Mouse (Mus musculus): Measurements from ENCODE around the gene Gm45785. TPM values are rescaled to one million over a fixed set of nuclear protein-coding genes. Genes with fewer than 3 reads are reported as not detected.

Gene Gm45785
- polyA plus RNA-seq, 1 experiment: not detected

DNA sequence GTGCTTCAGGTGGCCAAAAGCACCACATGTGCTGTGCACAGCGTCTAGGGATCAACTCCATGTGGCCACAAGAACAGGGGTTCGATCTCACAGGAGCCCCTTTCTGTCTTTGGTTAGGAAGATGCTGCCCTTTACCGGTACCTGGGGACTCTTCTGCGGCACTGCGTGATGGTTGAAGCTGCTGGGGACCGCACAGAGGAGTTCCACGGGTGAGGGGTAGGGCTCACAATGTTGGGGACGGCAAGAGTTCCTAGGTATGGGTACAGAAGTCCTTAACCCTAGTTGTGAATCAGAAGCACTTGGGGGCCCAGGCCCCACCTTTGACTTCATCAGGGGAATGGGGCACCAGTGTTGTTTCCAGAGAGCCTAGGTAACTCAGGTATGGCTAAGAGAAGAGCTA is 2.6 kb upstream of the Gm45785 start:
- no peak overlapping the region for H3K4me3 ChIP-seq (ENCODE audit: extremely low read depth, insufficient read depth, insufficient read length)
- no peak for TF ChIP-seq POLR2A (IDR thresholded peaks at IDR 0.05; ENCODE audit: low read depth, low read length)
- TF ChIP-seq CTCF (IDR thresholded peaks at IDR 0.05; ENCODE audit: extremely low read depth, insufficient read depth, insufficient read length, insufficient replicate concordance): no peak
- peaks cover 10% of the 10 kb centered on the region for H3K4me1 ChIP-seq (ENCODE audit: control insufficient read depth, insufficient read depth, insufficient read length)
- DNase-seq (ENCODE audit: low read depth in 1 of 2, low spot score in 2 of 2): no peak
- WGBS: 88% methylated on average over 8 of the region's 8 CpGs
- H3K36me3 ChIP-seq (ENCODE audit: control insufficient read depth, insufficient read depth, low read length): peaks cover 40% of the 10 kb centered on the region
- no peaks in the 10 kb centered on the region for H3K27me3 ChIP-seq (ENCODE audit: control insufficient read depth, insufficient read depth, low read length)
- H3K27ac ChIP-seq (ENCODE audit: insufficient read depth, low read length): no peak overlapping the region

DNA sequence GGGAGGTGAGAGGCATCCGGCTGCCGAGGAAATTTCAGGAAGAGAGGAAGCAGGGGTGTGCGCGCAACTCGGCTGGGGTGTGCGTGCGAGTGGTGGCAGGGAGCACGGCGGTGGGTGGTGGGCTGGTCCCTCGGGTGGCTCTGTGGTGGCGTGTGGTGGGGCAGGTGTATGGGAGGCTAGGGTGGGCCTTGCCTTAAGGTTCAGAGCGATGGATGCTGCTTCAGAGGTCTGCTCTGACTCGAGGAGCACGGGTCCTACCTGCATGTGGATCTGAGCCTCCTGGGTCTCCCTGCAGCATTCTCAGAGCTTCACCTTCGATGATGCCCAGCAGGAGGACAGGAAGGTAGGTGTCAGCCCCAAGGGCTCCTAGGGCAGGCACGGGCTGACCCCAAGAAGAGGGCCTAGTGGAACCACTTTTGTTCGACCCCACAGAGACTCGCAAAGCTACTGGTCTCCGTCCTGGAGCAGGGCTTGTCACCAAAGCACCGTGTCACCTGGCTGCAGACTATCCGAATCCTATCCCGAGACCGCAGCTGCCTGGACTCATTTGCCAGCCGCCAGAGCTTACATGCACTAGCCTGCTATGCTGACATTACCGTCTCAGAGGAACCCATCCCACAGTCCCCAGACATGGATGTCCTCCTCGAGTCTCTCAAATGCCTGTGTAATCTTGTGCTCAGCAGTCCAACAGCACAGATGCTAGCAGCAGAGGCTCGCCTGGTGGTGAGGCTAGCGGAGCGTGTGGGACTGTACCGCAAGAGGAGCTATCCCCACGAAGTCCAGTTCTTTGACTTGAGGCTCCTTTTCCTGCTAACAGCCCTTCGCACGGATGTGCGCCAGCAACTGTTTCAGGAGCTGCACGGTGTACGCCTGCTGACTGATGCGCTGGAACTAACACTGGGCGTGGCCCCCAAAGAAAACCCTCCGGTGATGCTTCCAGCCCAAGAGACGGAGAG is 1.7 kb upstream of the Gm45785 start, which contains the start of gene Bet1l:
Gene Bet1l, minus strand, starts transcription at position 28 of the 956 bp plus-strand sequence.
- peak within 1 kb of the TSS; percentile 86 for H3K4me3 ChIP-seq (ENCODE audit: extremely low read depth, insufficient read depth, insufficient read length)
- H3K27ac ChIP-seq (ENCODE audit: insufficient read depth, low read length): peak within 1 kb of the TSS; percentile 73
- H3K4me1 ChIP-seq (ENCODE audit: control insufficient read depth, insufficient read depth, insufficient read length): peaks cover 10% of the 10 kb centered on the region
- DNase-seq (ENCODE audit: low read depth in 1 of 2, low spot score in 2 of 2): no peak
- 17% methylated on average over 40 of the region's 40 CpGs for WGBS
- H3K36me3 ChIP-seq (ENCODE audit: control insufficient read depth, insufficient read depth, low read length): peaks cover 35% of the 10 kb centered on the region
- H3K27me3 ChIP-seq (ENCODE audit: control insufficient read depth, insufficient read depth, low read length): no peaks in the 10 kb centered on the region
- TF ChIP-seq POLR2A (IDR thresholded peaks at IDR 0.05; ENCODE audit: low read depth, low read length): no peak
- no peak for TF ChIP-seq CTCF (IDR thresholded peaks at IDR 0.05; ENCODE audit: extremely low read depth, insufficient read depth, insufficient read length, insufficient replicate concordance)

DNA sequence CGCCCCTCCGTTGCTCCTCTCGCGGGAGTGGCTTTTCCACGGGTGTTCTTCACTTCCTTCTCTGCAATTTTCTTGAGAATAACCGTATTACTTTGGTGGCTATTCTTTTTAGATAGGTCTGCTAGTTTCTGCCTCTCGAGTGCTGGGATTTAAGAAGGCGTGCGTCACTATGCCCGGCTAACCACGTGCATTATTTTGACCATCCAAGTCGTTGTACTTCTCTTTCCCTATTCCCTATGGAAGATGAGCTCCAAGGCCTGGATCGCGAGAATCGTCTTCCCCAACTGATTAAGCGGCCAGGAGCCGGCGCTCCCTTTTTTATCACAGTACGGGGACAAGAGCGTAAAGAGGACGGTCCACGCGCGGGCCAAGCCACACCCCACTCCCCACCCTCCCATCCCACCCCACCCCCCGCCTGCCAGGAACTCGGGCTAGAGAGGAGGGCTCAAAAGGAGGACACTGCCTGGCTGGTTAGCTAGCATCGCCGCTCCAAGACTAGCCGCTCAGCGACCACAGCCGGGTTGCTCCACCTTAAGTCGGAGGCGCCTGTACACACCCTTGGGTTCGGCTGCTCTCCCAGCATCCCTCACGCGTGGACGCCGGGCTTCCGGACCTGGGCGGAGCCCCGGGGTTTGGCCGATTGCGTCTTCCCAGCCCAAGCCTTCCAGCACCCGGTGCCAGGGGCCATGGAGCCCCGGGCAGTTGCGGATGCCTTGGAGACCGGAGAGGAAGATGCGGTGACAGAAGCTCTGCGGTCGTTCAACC is 836 bp upstream of the Gm45785 start, which contains the start of gene Ric8a:
Gene Ric8a, plus strand, starts transcription at position 173 of the 765 bp plus-strand sequence.
- Histone ChIP-seq H3K4me1 (ENCODE audit: control insufficient read depth, insufficient read depth, insufficient read length) (peaks cover 10% of the 10 kb centered on the region), H3K27ac (ENCODE audit: insufficient read depth, low read length) (peak within 1 kb of the TSS; percentile 73), H3K36me3 (ENCODE audit: control insufficient read depth, insufficient read depth, low read length) (peaks cover 26% of the 10 kb centered on the region), H3K27me3 (ENCODE audit: control insufficient read depth, insufficient read depth, low read length) (no peaks in the 10 kb centered on the region), H3K4me3 (ENCODE audit: extremely low read depth, insufficient read depth, insufficient read length) (peak within 1 kb of the TSS; percentile 86)
- WGBS: under 1% methylated on average over 50 of the region's 50 CpGs
- DNase-seq (ENCODE audit: low read depth in 1 of 2, low spot score in 2 of 2): peak; percentile 47 to 84
- TF ChIP-seq POLR2A (IDR thresholded peaks at IDR 0.05; ENCODE audit: low read depth, low read length): peak; percentile 37
- TF ChIP-seq CTCF (IDR thresholded peaks at IDR 0.05; ENCODE audit: extremely low read depth, insufficient read depth, insufficient read length, insufficient replicate concordance): no peak

GRCm38 (mm10) chr7:140855181-140855580 is 950 bp downstream of the Gm45785 start:
- Histone ChIP-seq H3K4me1 (ENCODE audit: control insufficient read depth, insufficient read depth, insufficient read length) (peaks cover 10% of the 10 kb centered on the region), H3K36me3 (ENCODE audit: control insufficient read depth, insufficient read depth, low read length) (peaks cover 16% of the 10 kb centered on the region), H3K27me3 (ENCODE audit: control insufficient read depth, insufficient read depth, low read length) (no peaks in the 10 kb centered on the region), H3K4me3 (ENCODE audit: extremely low read depth, insufficient read depth, insufficient read length) (peak overlapping the region; percentile 86; the same call in 1 of the 2 replicates), H3K27ac (ENCODE audit: insufficient read depth, low read length) (no peak overlapping the region)
- WGBS: 71% methylated on average over 9 of the region's 9 CpGs
- no peak for TF ChIP-seq CTCF (IDR thresholded peaks at IDR 0.05; ENCODE audit: extremely low read depth, insufficient read depth, insufficient read length, insufficient replicate concordance)
- no peak for TF ChIP-seq POLR2A (IDR thresholded peaks at IDR 0.05; ENCODE audit: low read depth, low read length)
- DNase-seq (ENCODE audit: low read depth in 1 of 2, low spot score in 2 of 2): no peak

DNA sequence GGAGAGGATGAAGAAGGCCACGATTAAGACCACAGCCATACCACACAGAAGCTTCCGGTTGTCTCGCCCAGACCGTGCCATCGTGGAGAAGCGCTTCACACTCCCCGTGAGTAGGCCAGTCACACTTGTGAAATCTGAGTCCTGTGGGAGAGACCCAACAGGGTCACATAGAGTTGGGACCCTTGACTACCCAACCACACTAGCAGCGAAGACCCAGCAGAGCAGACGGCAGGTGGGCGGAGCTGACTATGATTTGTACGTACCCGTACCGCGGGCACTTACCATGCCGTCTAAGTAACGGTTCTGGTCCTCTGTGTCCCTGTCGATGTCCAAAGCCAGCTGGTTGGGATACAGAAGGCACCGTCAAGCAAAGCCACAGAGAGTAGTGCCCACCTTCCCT is 1.6 kb downstream of the Gm45785 start:
- Histone ChIP-seq H3K27ac (ENCODE audit: insufficient read depth, low read length) (no peak overlapping the region), H3K27me3 (ENCODE audit: control insufficient read depth, insufficient read depth, low read length) (no peaks in the 10 kb centered on the region), H3K4me1 (ENCODE audit: control insufficient read depth, insufficient read depth, insufficient read length) (peaks cover 10% of the 10 kb centered on the region), H3K36me3 (ENCODE audit: control insufficient read depth, insufficient read depth, low read length) (peaks cover 16% of the 10 kb centered on the region), H3K4me3 (ENCODE audit: extremely low read depth, insufficient read depth, insufficient read length) (no peak overlapping the region)
- no peak for DNase-seq (ENCODE audit: low read depth in 1 of 2, low spot score in 2 of 2)
- no peak for TF ChIP-seq CTCF (IDR thresholded peaks at IDR 0.05; ENCODE audit: extremely low read depth, insufficient read depth, insufficient read length, insufficient replicate concordance)
- TF ChIP-seq POLR2A (IDR thresholded peaks at IDR 0.05; ENCODE audit: low read depth, low read length): no peak
- 91% methylated on average over 18 of the region's 18 CpGs for WGBS

- H3K27ac ChIP-seq (ENCODE audit: insufficient read depth, low read length): no peak overlapping the region
- TF ChIP-seq POLR2A (IDR thresholded peaks at IDR 0.05; ENCODE audit: low read depth, low read length) (no peak), CTCF (IDR thresholded peaks at IDR 0.05; ENCODE audit: extremely low read depth, insufficient read depth, insufficient read length, insufficient replicate concordance) (no peak)
- no peak for DNase-seq (ENCODE audit: low read depth in 1 of 2, low spot score in 2 of 2)
- WGBS: 82% methylated on average over 9 of the region's 9 CpGs
- peaks cover 10% of the 10 kb centered on the region for H3K36me3 ChIP-seq (ENCODE audit: control insufficient read depth, insufficient read depth, low read length)
- no peaks in the 10 kb centered on the region for H3K27me3 ChIP-seq (ENCODE audit: control insufficient read depth, insufficient read depth, low read length)
- no peak overlapping the region for H3K4me3 ChIP-seq (ENCODE audit: extremely low read depth, insufficient read depth, insufficient read length)
- H3K4me1 ChIP-seq (ENCODE audit: control insufficient read depth, insufficient read depth, insufficient read length): peaks cover 6% of the 10 kb centered on the region
Measured at GRCm38 (mm10) chr7:140853386-140853785, 2.7 kb downstream of the Gm45785 start.

All from spleen, adult 2 months (tissue).